Mouse (Mus musculus) heart, postnatal 25 days (tissue): ENCODE results near the gene Tango6. TPM values are rescaled to one million over a fixed set of nuclear protein-coding genes. Genes with fewer than 3 reads are reported as not detected.

Experiments used
- DNase-seq: peaks from one replicate; pipeline ENCODE4 v3.0.0; 2022; ENCODE audit warnings: low spot score
- intact Hi-C: fragments of 180-260 bp; cut with DNase I; formaldehyde crosslinking; loops from one replicate; pipeline ENCODE4 v1.15.1; 2025
- total RNA-seq, 2 experiments: library from RNA; stranded (reverse); gene quantifications; 2 replicates each; pipeline ENCODE4 v1.2.3; 2021

Gene Tango6
- 10 to 100 TPM in 1 of 2 experiments, 1 to 10 TPM in 1; 10.0 TPM for total RNA-seq

DNA sequence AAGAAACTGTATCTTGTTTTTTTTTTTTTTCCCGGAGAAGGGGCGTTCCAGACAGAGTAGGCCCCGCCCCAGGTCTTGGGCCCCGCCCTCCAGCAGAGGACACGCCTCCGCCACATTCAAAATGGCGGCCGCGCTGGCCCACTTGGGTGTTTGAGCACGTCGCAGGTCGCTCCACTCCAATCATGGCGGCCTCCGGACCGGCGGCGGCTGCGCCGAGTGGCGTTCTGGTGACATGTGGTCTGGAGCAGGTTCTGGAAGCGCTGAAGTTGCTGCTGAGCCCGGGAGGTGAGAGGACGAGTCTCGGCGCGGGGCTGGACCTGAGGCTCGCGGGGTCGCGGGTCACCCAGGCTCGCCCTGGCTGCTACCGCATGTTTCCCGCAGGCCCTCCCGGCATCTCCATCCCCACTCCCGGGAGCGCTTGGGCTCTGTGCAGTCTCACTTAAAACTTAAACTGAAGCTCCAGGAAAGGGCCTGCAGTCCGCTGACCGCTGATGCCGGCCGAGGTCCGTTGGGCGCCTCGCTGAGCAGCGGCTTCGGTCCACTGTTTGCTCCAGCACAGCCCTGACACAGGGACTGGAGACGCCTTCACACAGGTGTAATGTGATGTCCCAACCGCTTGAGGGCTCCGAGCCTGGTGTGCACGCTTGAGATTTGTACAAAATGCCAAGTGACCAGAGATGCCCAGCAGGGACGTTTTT lies at the start of gene Tango6:
Gene Tango6, plus strand, starts transcription at position 98 of the 698 bp plus-strand sequence.
- peak; percentile 75 for DNase-seq
- intact Hi-C loops: no loop called here

DNA sequence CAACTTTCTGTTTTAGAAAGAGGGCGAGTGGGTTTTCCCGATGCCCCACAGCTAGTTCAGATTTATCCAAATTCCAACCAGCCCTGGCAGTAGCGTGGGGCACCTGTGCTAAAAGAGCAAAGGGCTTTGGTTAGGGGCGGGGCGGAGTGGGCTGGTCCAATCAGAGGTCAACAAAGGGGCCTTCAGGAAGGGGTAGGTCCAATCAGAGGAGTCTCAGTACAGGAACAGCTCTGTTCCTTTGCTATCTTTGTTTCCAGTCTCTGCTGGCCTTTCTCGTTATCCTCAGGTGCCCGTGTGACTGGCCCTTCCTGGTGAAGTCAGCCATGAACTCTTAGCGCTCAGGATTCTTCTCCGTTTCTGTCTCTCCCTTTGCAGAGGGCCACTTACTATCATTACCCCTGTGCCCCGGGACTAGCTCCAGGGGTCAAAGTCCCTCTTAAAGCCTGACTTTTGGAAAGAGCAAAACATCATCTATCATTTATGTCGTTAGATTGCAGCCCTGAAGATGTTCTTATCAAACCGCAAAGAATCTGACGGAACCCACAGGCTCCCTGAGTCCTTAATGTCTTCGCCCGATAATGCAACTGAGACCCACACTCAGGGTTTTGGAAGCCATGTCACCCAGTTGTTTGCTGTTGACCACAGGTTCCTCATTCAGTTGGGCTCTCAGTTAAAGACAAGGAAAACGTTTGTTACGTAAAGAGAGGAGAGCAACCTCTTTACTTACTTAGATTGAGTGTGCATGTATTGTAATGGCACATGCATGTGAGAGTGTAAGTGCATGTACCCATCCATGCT lies 49.3 kb upstream of the Tango6 start:
- no peak for DNase-seq
- intact Hi-C loops: no loop called here

DNA sequence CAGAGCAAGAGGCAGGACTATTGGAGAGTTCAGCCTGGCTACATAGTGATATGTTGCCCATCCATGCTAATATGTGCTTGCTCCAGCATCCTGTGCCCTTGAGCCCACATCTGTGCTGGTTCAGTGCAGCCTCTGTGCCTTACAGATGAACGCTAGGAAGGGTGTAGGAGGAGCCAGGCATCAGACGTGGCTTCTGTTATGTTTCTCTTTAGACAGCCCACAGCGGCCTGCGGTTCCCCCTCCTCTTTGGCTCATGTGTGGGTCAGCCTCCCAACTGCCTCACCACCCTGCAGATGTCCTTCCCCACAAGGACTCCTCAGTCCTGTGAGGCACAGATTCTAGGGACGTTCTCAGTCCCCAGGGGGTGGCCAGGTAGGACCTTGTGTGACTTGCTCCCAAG lies 47.6 kb upstream of the Tango6 start:
- intact Hi-C loops: no loop called here
- no peak for DNase-seq

DNA sequence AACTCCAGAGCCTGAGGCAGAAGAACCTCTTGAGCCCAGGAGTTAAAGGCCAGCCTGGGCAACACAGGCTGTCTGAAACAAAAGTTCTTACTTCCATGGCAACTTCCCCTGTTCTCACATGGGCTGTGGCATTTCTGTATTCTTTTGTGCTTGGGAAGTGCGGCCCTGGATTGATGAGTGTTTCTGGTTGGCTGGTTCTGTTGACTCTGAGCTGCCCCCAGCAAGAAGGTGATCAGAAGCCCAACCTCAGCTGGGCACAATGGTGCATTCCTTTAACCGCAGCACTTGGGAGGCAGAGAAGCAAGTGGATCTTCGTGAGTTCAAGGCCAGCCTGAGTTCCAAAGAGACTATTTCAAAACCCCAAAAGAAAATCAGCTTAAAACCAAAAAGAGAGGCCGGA lies 45.4 kb upstream of the Tango6 start:
- no peak for DNase-seq
- intact Hi-C loops: no loop called here

DNA sequence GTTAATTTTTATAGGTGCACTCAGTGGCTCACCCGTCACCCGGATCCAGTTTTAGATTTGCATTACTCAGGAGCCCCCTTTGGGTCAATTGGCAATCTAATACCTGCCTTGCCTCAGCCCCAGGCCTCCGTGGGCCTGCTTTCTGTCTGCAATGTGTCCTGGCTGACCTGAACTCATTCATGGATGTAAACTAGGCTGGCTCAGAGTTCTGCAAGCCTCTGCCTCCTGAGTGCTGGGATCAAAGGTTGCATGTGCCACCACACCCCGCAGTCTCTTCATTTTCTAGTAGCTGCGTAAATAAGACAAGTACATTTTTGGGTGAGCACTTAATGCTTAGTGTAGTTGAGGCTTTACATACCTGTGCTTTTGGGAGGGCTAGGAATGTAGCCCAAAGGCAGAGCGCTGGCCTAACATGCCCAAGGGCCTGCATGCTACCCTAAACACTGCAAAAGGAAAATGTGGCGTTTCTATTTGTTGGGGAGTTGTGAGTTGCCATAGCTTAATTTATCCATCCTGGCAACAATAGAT lies 44.0 kb upstream of the Tango6 start:
- DNase-seq: no peak
- intact Hi-C loops: no loop called here

DNA sequence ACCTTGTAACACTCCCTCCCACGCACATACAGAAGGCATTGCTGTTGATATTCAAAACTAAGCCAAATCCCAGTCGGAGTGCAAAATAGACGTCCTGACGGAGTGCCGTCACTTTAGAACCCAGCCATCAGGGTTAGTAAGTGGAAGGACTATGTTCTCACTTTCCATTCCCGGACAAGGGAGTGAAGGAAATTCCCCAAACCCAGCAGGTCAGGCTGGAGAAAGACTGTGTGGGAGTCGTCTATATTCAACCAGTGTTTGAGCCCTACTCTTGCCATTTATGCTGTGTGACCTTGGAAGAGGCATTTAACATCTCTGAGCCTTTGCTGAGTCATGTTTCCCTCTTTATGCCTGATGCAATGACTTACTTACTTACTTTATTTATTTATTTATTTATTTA lies 42.7 kb upstream of the Tango6 start:
- no peak for DNase-seq
- intact Hi-C loops: no loop called here

DNA sequence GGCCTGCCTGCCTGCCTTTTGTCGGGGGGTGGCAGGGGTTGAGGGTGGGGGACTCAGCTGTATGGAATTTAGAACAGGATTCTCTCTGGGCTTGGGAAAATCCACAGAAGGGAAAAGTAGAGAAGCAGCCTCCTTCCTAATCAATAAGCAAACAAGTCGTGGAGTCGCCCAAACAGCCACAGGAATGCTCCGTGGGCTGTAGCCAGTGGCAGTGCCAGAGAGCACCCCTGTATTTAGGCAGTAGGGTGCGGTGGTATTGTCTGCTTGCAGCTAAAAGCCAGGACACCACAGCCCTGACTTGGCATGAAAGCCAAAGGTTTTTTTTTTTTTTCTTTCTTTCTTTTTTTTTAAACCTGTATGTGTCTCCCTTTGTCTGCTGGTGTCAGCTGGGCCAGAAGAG lies 41.9 kb upstream of the Tango6 start:
- intact Hi-C loops: no loop called here
- DNase-seq: no peak

DNA sequence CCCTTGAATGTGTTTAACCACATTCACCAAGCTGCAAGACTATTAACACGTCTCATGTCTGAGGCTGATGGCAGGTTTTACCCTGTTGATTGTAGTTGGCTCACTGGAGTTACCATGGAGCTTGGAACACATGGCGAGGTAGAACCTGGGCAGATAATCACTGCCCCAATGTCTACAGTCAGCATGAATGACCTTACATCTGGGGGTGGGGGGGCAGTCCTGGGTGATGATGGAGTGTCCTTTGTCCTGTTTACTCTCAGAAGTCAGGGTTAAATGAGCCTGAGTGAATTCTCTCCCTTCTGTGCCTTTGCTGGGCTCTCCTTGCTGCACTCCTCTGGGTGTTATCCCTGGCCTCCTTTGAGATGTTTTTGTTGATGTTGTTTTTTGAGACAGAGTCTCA lies 40.7 kb upstream of the Tango6 start:
- intact Hi-C loops: no loop called here
- no peak for DNase-seq

DNA sequence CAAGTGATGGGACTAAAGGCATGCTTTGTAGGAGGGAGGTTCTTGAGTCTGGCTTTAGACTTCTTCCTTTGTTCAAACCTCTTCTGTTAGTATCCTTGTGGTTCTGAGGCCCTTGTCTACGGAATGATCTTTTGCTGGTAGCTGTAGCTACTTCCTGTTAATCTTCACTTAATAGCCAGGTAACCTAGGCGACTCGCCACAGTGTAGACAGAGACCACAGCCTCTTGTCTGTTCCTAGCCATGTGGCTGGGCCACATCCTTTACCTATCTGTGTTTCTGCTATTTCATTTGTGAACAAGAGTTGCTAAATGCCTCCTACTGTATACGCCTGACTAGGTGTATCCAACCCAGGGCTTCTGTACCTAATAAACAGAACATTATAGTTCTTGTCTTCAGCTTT lies 39.8 kb upstream of the Tango6 start:
- intact Hi-C loops: no loop called here
- no peak for DNase-seq

DNA sequence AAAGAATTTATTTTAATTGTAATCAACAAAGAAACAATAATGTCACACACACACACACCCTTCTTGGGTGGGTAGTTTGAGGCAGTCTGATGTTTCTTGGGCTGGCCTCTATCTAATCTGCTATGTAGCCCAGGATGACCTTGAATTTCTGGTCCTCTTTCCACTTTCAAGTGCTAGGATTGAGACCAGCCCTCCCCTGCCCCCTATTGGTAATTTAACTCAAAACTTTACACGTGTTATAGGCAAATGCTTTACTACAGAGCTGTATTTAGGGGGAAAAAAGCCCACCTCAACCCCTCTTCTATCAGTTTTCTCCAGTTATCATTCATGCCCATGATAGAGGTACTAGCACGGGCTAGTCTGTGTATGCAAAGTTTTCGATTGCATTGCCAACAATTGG lies 37.9 kb upstream of the Tango6 start:
- no peak for DNase-seq
- intact Hi-C loops: no loop called here

DNA sequence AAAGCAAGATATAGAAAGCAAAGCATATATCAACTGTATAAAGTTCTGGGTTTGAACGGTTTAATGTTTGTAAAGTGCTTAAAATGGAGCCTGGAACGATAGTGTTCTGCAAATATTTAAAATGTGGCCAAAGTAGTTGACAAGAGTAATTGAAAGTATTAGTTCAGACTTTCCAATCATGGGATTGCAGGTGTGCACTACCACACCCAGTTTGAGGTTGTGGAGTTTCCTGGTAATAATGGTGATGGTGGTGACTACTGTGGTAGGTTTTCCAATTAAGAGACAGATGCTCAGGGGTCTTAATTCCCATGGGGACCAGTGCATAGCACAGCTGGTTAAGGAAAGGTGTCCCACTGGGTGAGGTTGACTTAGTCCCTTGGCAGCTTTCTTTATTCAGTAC lies 36.7 kb upstream of the Tango6 start:
- no peak for DNase-seq
- intact Hi-C loops: loop anchor here (2.0 kb wide), 1 partner anchor 85 kb away; no protein-coding TSS in a partner anchor

DNA sequence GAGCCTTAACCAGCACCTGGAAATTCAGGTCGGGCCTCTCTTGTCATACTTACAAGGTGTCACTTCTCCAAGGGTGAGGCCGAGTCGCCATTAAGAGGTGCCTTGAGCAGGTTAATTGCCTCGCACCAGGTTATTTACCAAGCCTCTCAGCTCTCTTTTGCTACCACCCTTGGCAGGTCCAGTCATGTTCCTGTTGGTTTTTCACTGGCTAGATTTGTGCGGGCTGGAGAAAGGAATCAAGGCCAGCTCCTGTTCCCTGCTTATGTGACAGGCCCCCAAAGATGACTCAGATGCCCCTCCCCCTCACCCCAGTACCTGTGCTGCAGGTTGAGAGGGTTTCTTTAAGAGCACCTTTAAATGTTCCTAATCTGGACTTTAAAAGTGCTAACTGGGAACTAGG lies 36.1 kb upstream of the Tango6 start:
- DNase-seq: no peak
- intact Hi-C loops: loop anchor here (1.0 to 2.0 kb wide), 3 partner anchors 86 to 213 kb away; no protein-coding TSS in a partner anchor

DNA sequence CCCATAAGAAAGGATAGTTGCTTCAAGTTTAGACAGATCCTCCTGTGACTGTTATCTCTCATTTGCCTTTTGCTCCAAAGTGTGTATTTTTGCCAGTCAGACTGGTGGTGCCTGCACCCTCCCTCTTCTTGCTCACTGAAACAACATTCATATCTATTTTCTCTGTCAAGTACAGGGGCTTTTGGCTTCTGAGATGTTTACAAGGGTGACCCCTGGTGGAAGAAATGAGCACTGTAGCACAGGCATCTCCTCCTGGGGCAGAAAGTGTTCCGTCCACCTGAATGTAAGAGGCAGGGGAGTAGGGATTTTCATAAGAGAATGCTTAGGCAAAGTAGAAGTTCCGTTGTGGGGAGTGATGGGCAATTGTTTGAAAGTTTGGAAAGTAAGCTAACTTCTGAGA lies 35.5 kb upstream of the Tango6 start:
- DNase-seq: peak; percentile 15
- intact Hi-C loops: loop anchor here (1.0 to 2.0 kb wide), 3 partner anchors 87 to 214 kb away; no protein-coding TSS in a partner anchor

DNA sequence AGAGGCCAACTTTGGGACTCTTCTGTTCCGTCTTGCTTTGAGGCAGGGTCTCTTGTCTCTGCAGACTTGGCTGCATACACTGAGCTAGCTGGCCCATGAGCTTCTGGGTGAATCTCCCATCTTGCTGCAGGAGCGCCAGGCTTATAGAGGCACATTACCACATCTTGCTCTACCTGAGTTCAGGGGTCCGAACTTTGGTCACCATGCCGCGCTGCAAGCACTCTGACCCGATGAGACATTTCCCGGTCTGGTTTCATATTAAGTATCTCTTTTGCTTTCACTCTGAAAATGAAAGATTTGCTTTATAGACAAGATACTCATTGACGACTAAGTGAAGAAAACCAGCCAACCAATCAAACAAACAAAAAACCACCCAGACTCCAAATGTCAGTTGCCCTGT lies 34.4 kb upstream of the Tango6 start:
- intact Hi-C loops: no loop called here
- DNase-seq: no peak

DNA sequence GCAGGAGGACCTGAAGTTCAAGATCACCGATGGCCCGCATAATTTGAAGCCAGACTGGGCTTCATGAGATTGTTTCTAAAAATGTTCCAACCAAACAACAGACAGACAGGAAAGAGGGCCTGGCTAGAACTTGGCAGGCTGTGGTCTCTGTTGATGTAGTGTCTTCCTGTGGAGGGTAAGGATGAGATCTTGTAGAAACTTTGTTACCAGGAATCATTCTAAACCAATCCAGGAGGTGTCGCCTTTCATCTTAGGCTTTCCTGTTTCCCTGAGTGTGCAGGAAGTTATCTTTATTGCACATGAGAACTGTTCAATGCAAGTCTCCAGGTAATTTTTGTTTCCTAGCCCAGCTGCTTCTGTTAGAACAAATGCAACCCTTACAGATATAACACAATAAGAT lies 30.9 kb upstream of the Tango6 start:
- DNase-seq: no peak
- intact Hi-C loops: no loop called here

DNA sequence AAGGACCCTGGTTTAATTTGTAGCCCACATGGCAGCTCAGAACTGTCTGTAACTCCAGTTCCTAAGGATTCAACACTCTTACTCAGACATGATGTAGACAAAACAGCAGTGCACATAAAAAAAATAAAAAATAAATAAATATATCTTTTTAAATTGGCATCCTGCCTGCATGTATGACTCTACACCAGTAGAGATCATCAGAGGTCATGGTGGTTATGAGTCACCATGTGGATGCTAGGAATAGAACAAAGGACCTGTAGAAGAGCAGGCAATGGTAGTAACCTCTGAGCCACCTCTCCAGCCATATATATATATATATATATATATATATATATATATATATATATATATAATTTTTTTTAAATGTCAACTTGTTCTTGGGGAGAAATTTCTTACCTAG lies 26.8 kb upstream of the Tango6 start:
- intact Hi-C loops: no loop called here
- no peak for DNase-seq

DNA sequence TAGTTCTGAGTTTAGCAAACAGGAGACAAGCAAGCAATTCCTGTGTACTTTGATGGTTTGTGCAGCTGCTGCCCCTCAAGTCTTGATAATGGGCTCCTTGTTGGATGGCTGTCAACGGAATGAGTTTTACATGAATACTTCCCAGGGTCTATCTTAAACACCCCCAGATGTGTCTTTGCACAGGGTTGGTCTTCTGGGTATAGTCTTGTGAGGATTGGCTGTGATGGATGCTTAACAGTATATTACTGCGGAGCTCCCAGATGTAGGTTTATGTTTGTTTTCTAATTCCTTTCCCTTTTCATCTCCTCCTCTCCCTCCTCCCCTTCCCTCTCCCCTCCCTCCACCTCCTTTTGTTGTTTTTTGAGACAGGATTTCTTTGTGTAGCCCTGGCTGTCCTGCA lies 10.1 kb upstream of the Tango6 start:
- intact Hi-C loops: no loop called here
- DNase-seq: no peak

DNA sequence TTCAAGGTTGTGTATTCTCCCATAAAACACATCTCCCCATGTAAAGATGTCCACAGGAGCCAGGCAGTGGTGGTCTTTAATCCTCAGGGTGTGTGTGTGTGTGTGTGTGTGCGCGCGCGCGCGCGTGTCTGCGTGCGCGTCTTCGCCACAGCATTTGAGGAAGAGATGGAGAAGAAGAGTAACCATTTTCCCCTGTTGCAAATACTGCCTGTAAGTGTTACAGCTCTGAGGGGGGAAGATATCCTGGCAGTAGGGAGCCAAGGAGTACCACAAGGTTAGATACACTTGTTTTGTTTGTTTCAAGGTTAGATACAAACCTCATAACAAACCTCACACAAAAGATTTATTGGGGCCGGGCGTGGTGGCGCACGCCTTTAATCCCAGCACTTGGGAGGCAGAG lies 8.6 kb upstream of the Tango6 start:
- intact Hi-C loops: no loop called here
- no peak for DNase-seq

DNA sequence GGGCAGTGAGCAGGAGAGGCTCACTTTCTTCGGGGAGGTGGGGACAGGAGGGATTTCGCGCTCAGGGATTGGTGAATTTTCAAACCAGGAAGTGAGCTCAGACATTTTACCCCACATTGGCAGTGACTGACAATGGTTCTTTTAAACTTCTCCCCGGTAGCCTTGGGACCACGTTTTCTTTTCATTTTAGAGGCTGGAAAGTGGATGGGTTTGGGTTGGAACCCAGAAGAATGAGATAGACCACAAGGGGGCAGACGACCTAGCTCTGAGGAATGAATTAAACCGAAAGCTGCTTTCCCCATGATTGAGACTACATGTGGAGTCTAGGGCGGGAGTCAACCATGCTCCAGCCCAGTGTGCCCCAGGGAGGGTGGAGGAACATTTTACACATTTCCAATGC lies 8.0 kb upstream of the Tango6 start:
- DNase-seq: no peak
- intact Hi-C loops: no loop called here

DNA sequence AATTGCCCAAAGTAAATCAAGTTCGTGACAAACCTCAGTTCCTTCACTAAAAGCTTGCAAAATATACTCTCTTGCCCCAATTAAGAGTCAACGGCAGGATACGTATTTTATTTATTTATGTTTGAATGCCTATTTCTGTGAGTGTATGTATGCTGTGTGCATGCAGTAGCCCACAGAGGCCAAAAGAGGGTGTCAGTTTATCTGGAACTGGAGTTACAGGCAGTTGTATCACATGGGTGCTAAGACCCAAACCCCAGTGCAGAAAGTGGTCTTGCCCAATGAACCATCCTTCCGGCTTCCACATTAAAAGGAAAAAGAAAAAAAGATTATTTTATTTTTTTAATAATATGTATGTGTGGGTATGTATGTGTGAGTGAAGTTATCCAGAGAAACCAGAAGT lies 1.5 kb downstream of the Tango6 start:
- DNase-seq: no peak
- intact Hi-C loops: loop anchor here (2.0 kb wide), 1 partner anchor 318 kb away; no protein-coding TSS in a partner anchor

DNA sequence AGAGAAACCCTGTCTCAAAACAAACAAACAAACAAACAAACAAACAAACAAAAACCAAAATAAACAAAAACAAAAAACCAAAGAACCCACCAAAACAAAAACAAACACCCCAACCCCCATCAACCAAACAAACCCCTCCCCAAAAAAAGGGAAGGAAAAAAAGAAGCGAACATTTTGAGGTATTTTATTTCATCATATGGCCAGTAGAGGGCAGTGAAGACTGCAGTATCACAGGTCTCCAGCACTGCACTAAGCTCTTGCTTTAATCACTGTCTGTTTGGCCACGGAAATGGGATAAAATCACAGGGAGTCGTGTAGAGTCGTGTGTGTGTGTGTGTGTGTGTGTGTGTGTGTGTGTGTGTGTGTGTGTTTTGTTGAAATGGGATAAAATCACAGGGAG lies 4.6 kb downstream of the Tango6 start:
- intact Hi-C loops: no loop called here
- DNase-seq: no peak
